Mouse (Mus musculus): ENCODE measurements around the gene Cdca8. TPM values are rescaled to one million over a fixed set of nuclear protein-coding genes. Genes with fewer than 3 reads are reported as not detected.

Cdca8 gene
- polyA plus RNA-seq, 1 experiment from 2014 or later: 142 TPM

GRCm38 (mm10) chr4:124971094-124971493 lies 32.0 kb upstream of the Cdca8 start:
- Histone ChIP-seq H3K9me3 (replicated peaks) (no peaks in the 10 kb centered on the region), H3K4me1 (replicated peaks) (no peaks in the 10 kb centered on the region), H3K27ac (no peak overlapping the region), H3K4me3 (replicated peaks) (no peak overlapping the region), H3K27me3 (no peaks in the 10 kb centered on the region), H3K36me3 (no peaks in the 10 kb centered on the region), H3K9ac (no peak overlapping the region), H3K4me2 (no peak overlapping the region)
- whole genome bisulfite sequencing (ENCODE audit: insufficient replicate concordance): 61% methylated on average over 8 of the region's 8 CpGs
- ATAC-seq (ENCODE audit: low read depth): no peak
- DNase-seq: no peak

DNA sequence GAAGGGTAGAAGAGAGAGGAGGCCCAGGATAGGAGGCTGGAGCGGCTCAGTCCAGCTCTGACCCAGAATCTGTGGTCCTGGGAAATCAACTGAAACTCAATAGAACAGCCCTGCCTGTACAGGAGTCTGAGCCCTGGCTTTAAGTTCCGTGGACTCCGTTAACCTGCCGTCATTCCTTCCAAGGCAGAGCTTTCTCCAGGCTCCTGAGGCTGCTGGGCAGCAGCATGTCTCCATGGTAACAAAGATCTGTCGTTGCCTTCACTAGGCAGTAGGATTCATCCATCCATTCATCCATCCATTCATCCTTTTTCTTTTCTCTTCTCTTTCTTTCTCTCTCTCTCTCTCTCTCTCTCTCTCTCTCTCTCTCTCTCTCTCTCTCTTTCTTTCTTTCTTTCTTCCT lies 31.6 kb upstream of the Cdca8 start:
- no peak overlapping the region for H3K27ac ChIP-seq
- WGBS (ENCODE audit: insufficient replicate concordance): 42% methylated on average over 5 of the region's 5 CpGs

GRCm38 (mm10) chr4:124970194-124970593 lies 31.1 kb upstream of the Cdca8 start:
- no peaks in the 10 kb centered on the region for H3K9me3 ChIP-seq (replicated peaks)
- ATAC-seq (ENCODE audit: low read depth) (no peak), DNase-seq (no peak)
- no peak overlapping the region for H3K9ac ChIP-seq
- no peak overlapping the region for H3K27ac ChIP-seq
- no peaks in the 10 kb centered on the region; the same call in 1 of the 2 replicates for H3K4me1 ChIP-seq (replicated peaks)
- 62% methylated on average over 11 of the region's 11 CpGs for WGBS (ENCODE audit: insufficient replicate concordance)
- H3K36me3 ChIP-seq: no peaks in the 10 kb centered on the region
- no peaks in the 10 kb centered on the region for H3K27me3 ChIP-seq
- no peak overlapping the region for H3K4me3 ChIP-seq (replicated peaks)
- no peak overlapping the region for H3K4me2 ChIP-seq

More for the DNA sequence above, 31.6 kb upstream of the Cdca8 start:
- Histone ChIP-seq H3K9me3 (replicated peaks) (no peaks in the 10 kb centered on the region), H3K4me2 (no peak overlapping the region), H3K36me3 (no peaks in the 10 kb centered on the region), H3K4me1 (replicated peaks) (no peaks in the 10 kb centered on the region), H3K27me3 (no peaks in the 10 kb centered on the region), H3K4me3 (replicated peaks) (no peak overlapping the region), H3K9ac (no peak overlapping the region)
- ATAC-seq (ENCODE audit: low read depth) (no peak), DNase-seq (no peak)

GRCm38 (mm10) chr4:124969219-124969848 lies 30.2 kb upstream of the Cdca8 start:
- Histone ChIP-seq H3K4me3 (replicated peaks) (no peak overlapping the region), H3K4me1 (replicated peaks) (no peaks in the 10 kb centered on the region; the same call in 1 of the 2 replicates), H3K4me2 (no peak overlapping the region), H3K9me3 (replicated peaks) (no peaks in the 10 kb centered on the region), H3K27me3 (no peaks in the 10 kb centered on the region), H3K9ac (no peak overlapping the region), H3K27ac (no peak overlapping the region), H3K36me3 (no peaks in the 10 kb centered on the region)
- ATAC-seq (ENCODE audit: low read depth) (no peak), DNase-seq (no peak)
- 43% methylated on average over 7 of the region's 7 CpGs for WGBS (ENCODE audit: insufficient replicate concordance)

DNA sequence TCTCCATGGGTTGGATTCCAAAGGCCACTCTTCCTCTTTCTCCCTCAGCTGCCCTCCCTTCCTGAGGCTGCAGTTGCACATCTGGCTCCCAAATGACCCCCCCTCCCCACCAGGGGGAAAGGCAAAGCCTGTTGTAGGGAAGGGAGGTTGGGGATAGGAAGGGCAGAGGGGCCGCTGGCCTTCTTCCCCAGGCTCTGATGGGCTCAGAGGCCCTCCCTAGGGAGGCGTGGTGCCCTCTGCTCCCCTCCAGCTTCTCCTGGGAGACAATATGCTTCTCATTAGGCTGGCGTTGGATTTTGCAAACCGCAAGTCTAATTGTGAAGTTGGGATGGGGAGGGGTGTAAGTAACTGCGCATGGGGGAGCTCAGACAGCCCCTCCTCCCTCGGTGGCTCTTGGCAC lies 29.6 kb upstream of the Cdca8 start:
- Histone ChIP-seq H3K9me3 (replicated peaks) (no peaks in the 10 kb centered on the region), H3K27me3 (no peaks in the 10 kb centered on the region), H3K36me3 (no peaks in the 10 kb centered on the region), H3K9ac (no peak overlapping the region), H3K27ac (no peak overlapping the region), H3K4me1 (replicated peaks) (no peaks in the 10 kb centered on the region; the same call in 1 of the 2 replicates), H3K4me2 (no peak overlapping the region), H3K4me3 (replicated peaks) (no peak overlapping the region)
- DNase-seq (no peak), ATAC-seq (ENCODE audit: low read depth) (no peak)
- WGBS (ENCODE audit: insufficient replicate concordance): 54% methylated on average over 6 of the region's 6 CpGs

- Histone ChIP-seq H3K27ac (no peak overlapping the region), H3K4me3 (replicated peaks) (no peak overlapping the region), H3K36me3 (no peaks in the 10 kb centered on the region), H3K4me2 (no peak overlapping the region), H3K9me3 (replicated peaks) (no peaks in the 10 kb centered on the region), H3K9ac (no peak overlapping the region), H3K4me1 (replicated peaks) (no peaks in the 10 kb centered on the region; the same call in 1 of the 2 replicates), H3K27me3 (no peaks in the 10 kb centered on the region)
- ATAC-seq (ENCODE audit: low read depth) (no peak), DNase-seq (no peak)
- 32% methylated on average over 8 of the region's 8 CpGs for WGBS (ENCODE audit: insufficient replicate concordance)
Measured at GRCm38 (mm10) chr4:124964912-124965599, 25.9 kb upstream of the Cdca8 start.

DNA sequence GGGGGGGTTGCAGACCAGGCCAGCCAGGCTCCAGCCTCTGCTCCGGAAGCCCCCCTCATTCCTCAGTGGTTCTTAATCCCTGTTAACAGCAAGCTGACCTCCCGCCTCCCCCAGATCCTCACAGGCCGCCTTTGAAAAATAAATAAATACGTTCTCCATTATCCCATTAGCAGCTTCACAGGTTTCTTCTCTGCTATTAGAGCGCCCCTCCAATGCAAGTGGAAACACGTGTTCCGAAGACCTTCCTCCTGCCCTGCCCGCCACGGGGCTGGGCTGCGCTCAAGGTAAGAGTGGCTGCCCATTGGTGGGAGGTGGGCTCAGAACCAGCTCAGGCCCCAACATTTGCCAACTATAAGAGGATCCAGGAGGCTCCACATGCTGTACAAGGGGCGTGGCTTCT lies 23.5 kb upstream of the Cdca8 start:
- no peak overlapping the region for H3K9ac ChIP-seq
- no peaks in the 10 kb centered on the region; the same call in 1 of the 2 replicates for H3K4me1 ChIP-seq (replicated peaks)
- H3K4me2 ChIP-seq: no peak overlapping the region
- no peak overlapping the region for H3K4me3 ChIP-seq (replicated peaks)
- H3K36me3 ChIP-seq: no peaks in the 10 kb centered on the region
- H3K27ac ChIP-seq: no peak overlapping the region
- no peak for DNase-seq
- H3K27me3 ChIP-seq: no peaks in the 10 kb centered on the region
- 38% methylated on average over 11 of the region's 11 CpGs for WGBS (ENCODE audit: insufficient replicate concordance)
- ATAC-seq (ENCODE audit: low read depth): no peak
- no peaks in the 10 kb centered on the region for H3K9me3 ChIP-seq (replicated peaks)

DNA sequence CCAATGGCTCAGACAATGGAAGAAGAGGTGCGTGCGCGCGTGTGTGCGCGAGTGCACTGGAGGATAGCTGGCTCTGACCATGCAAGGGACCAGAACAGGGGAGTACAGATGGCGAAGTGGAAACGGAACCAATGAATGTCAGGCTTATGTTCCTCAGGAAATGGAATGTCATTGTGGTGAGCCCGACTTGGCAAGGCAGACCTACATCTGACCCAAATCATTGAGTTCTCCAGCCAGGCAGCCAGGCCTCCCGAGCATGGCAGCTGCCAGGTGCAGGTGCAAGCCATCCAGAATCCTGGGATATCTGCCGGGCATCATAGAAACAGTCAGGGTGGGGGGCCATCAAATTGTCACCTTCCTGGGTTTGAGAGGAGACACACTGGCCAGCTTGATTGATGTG lies 21.8 kb upstream of the Cdca8 start:
- H3K27ac ChIP-seq: no peak overlapping the region
- DNase-seq: no peak
- WGBS (ENCODE audit: insufficient replicate concordance): 59% methylated on average over 11 of the region's 11 CpGs

DNA sequence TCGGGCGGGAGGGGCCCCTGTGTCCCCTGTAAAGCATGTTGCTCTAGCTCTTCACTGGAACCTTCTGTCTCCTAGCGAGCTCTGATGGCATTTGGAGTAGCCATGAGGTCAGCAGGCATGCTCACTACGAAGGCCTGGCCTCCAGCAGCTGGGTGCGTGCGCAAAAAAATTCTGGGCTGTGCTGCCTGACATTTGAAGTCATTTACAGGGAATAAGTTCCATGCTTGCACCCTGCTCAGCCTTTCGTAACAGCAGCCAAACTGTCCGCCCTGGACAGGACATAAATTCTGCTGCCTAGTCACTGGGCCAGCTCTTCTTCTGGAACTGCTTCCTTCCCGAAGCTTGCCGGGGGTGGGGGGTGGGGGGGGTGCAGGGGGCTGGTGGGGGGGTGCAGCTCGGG lies 20.0 kb upstream of the Cdca8 start:
- Histone ChIP-seq H3K36me3 (no peaks in the 10 kb centered on the region), H3K9me3 (replicated peaks) (no peaks in the 10 kb centered on the region), H3K4me3 (replicated peaks) (no peak overlapping the region), H3K27me3 (no peaks in the 10 kb centered on the region), H3K9ac (no peak overlapping the region), H3K4me2 (no peak overlapping the region), H3K4me1 (replicated peaks) (no peaks in the 10 kb centered on the region), H3K27ac (no peak overlapping the region)
- DNase-seq: no peak
- ATAC-seq (ENCODE audit: low read depth): no peak
- WGBS (ENCODE audit: insufficient replicate concordance): 53% methylated on average over 11 of the region's 11 CpGs

More for the DNA sequence above, 21.8 kb upstream of the Cdca8 start:
- H3K4me2 ChIP-seq: no peak overlapping the region
- no peaks in the 10 kb centered on the region for H3K36me3 ChIP-seq
- no peaks in the 10 kb centered on the region for H3K27me3 ChIP-seq
- no peaks in the 10 kb centered on the region; the same call in 1 of the 2 replicates for H3K4me1 ChIP-seq (replicated peaks)
- no peak overlapping the region for H3K9ac ChIP-seq
- ATAC-seq (ENCODE audit: low read depth): no peak
- no peaks in the 10 kb centered on the region for H3K9me3 ChIP-seq (replicated peaks)
- H3K4me3 ChIP-seq (replicated peaks): no peak overlapping the region

- Histone ChIP-seq H3K4me1 (replicated peaks) (no peaks in the 10 kb centered on the region), H3K9me3 (replicated peaks) (no peaks in the 10 kb centered on the region), H3K36me3 (no peaks in the 10 kb centered on the region), H3K27me3 (0 out of 2 replicates have a peak, but pooled peaks cover 3% of the 10 kb centered on the region), H3K4me3 (replicated peaks) (no peak overlapping the region), H3K27ac (no peak overlapping the region), H3K9ac (no peak overlapping the region), H3K4me2 (no peak overlapping the region)
- WGBS (ENCODE audit: insufficient replicate concordance): 54% methylated on average over 2 of the region's 2 CpGs
- ATAC-seq (ENCODE audit: low read depth): no peak
- no peak for DNase-seq
Measured at GRCm38 (mm10) chr4:124957284-124957683, 18.2 kb upstream of the Cdca8 start.

DNA sequence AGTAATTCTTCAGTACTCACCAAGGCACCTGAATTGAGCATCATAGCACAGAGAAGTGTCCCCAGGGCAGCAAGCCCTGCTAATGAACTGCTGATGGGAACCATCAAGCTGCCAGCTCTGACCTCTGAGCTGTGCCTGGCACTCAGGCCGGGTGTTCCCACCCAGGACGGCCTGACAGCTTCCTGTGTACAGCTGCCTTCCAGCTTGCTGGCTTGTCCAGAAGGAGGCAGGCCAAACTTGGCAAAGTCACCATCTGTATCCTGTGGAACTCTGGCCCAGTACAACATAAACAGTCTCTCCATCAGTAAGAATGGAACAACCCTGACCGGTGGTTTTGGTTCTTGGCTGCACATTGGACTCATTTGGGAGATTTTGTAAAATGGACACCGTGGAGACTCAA lies 14.4 kb upstream of the Cdca8 start:
- 0 out of 2 replicates have a peak, but pooled peaks cover 3% of the 10 kb centered on the region for H3K27me3 ChIP-seq
- H3K36me3 ChIP-seq: no peaks in the 10 kb centered on the region
- no peak overlapping the region for H3K4me3 ChIP-seq (replicated peaks)
- H3K9ac ChIP-seq: no peak overlapping the region
- H3K9me3 ChIP-seq (replicated peaks): no peaks in the 10 kb centered on the region
- ATAC-seq (ENCODE audit: low read depth): no peak
- no peaks in the 10 kb centered on the region for H3K4me1 ChIP-seq (replicated peaks)
- no peak overlapping the region for H3K27ac ChIP-seq
- 36% methylated on average over 4 of the region's 4 CpGs for WGBS (ENCODE audit: insufficient replicate concordance)
- DNase-seq: no peak
- no peak overlapping the region for H3K4me2 ChIP-seq

DNA sequence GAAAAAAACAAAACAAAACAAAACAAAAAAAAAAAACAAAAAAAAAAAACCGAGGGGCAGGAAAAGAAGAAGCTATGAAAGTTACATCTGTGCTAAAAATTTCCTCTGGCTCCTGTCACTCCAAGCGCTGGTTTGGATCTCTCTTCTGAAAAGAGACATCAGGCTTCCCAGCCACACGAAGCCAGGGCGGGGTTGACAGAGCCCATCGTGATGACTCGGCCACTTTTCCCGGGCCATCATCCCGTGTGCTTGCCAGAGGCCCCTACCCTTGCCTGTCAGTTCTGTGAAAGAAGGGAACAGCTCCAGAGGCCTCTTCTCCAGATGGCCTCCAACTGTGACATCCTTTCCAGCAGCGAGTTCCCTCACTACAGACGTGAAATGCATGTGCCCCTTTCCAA lies 11.9 kb upstream of the Cdca8 start:
- no peak overlapping the region for H3K27ac ChIP-seq
- no peaks in the 10 kb centered on the region for H3K4me1 ChIP-seq (replicated peaks)
- H3K27me3 ChIP-seq: 0 out of 2 replicates have a peak, but pooled peaks cover 3% of the 10 kb centered on the region
- no peak overlapping the region for H3K4me2 ChIP-seq
- no peak overlapping the region for H3K9ac ChIP-seq
- DNase-seq (no peak), ATAC-seq (ENCODE audit: low read depth) (no peak)
- H3K9me3 ChIP-seq (replicated peaks): no peaks in the 10 kb centered on the region
- no peak overlapping the region for H3K4me3 ChIP-seq (replicated peaks)
- no peaks in the 10 kb centered on the region for H3K36me3 ChIP-seq
- 28% methylated on average over 10 of the region's 10 CpGs for WGBS (ENCODE audit: insufficient replicate concordance)
